Mouse (Mus musculus): ENCODE measurements around the gene Taf8.
"Not testable (repeated sequence)": the region's sequence is repeated elsewhere in the genome, so short reads cannot be mapped to it uniquely, and the experiment has no call there.

Taf8 gene

DNA sequence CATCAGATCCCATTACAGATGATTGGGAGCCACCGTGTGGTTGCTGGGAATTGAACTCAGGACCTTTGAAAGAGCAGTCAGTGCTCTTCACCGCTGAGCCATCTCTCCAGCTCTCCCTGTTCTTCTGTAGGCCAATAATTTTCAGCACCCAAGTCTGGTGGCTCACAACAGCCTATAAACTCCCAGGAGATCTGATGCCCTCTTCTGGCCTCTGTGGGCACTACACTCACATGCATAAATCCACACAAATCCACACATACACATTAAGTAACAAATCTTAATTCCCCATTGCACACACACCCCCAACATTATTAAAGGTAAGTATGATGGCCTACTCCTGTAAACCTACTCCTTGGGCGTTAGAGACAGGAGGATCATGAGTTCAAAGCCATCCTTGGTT, 14.1 kb upstream of the Taf8 start:
- no peak for DNase-seq

DNA sequence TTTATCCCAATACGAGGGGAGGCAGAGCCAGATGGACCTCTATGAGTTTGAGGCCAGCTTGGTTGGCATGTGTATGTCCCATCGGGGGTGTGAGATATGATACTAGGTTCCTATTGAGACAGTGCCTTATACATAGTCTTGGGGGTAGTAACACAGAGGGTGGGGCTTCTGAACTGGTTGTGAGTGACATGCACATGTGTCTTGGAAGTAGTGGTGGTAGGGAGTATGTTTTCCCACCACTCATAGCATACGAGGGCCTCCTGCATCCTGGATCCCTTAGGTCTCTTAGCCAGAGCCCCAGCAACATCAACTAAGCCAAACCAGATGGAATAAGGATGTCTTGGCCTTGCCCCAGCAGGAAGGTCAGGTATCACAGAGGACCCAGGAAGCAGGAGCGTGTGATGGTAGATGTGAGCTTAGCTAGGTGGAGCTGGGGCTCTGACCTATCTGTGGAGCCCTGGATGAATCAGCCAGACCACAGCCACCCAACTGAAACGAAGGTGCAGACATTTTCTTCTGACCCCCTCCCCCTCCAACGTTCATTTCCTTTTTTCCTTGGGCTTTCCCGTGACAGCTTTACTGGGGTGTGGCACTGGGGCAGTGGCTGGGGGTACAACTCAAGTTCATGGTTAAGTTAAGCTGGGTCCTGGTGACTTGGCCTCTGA, 13.2 kb upstream of the Taf8 start:
- no peak for DNase-seq

DNA sequence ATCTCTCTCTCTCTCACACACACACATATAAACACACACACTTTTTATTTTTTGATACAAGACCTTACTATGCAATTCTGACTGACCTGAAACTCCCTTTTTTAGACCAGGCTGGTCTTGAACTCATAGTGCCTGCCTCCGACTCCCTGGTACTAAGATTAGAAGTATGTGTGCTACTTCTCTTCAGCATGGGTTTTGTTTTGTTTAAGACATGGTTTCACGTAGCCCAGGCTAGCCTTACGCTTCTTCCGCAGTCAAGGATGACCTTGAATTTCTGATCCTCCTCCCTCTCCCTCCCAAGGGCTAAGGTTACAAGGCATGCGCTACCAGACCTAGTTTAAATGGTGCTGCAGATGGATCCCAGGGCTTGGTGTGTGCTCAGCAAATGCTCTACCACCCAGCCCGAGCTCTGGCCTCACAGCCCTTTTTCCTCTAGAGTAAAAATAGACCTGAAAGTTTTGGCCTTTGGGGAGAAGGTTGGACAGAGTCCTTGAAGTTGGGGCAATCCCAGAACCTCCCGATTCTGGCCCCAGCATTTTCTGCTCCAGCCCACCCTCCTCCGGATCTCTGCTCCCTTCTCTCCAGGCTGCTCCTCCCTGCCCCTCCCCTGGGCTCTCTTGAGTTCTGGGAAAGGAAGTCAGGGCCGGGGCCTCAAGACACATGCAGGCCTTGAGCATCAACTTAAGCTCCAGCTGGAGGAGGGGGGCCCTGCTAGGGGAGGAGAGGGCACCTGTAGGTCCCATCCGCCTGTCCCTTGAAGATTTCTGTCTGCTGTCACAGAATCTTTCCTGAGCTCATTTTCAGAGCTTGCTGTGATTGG, 11.1 kb upstream of the Taf8 start:
- DNase-seq = no peak

DNA sequence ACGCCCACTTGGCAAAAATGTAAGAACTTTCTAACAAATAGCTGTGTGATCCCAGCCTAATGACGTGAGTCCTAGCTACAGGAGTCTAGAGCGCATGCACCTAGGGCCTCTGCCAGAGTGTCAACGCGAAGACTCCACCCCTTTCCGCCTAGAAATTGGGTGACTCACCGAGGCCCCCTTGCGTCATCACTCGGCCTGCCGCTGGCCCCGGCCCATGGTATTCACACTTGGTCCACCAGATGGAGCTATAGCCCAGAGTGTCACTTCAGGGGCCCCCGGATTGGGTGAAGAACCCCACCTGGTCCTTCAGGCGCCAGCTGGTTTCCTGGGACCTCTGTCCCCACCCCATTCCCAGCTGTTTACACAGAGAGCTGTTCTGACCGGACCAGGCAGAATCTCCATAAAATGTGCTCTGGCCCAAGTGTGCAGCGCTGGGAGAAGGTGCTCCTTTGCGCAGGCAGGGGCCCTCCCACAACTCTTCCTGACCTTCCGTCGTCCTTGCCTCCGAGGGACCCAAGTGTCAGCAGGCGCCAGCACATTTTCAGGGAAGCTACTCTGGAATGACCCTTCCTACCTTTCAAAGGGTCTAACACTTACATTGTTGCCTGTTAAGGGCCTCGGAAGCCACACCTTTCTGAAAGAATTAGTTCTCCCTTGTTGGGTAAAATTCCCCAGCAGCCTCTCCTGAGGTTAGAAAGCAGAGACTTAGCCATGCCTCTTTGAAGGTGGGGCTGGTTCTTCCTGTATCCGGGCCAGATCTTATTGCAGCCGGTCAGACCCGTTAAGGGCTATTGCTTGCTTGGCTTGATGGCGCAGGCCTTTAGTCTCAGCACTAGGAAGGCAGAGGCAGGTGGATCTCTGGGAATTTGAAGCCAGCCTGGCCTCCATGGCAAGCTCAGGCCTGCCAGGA, 9.3 kb upstream of the Taf8 start:
- peak; percentile 99 for DNase-seq

- peak; percentile 53 for DNase-seq
Observed at GRCm38 (mm10) chr17:47509031-47509705, 7.1 kb upstream of the Taf8 start.

DNA sequence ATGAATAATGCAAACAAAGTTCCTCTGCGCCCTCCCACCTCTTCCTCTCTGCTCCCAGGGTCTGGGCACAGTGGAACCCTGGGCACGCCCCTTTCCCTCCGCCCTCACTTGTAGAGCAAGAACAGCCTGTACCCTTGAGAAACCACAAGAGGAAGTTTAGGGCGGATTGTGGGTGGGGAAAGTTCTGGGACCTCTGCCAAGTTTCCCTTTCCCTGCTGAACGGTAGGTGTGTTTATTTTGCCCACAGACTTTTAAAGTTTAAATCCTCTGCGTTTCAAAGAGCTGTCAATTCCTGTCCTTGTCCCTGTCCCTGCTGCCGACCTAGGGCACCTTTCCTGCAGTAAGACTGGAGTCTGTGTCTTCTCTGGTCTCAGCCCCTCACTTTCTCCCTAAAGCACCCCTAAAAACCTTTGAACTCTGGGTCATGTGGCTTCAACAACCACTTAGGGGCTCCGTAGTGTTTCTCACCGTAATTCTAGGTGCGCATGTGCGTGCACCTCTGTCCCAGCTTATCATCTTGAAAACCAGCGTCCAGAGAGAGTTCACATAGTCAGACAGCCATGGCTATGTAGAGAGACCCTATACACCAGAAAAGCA, 6.0 kb upstream of the Taf8 start:
- peak; percentile 100 for DNase-seq

DNA sequence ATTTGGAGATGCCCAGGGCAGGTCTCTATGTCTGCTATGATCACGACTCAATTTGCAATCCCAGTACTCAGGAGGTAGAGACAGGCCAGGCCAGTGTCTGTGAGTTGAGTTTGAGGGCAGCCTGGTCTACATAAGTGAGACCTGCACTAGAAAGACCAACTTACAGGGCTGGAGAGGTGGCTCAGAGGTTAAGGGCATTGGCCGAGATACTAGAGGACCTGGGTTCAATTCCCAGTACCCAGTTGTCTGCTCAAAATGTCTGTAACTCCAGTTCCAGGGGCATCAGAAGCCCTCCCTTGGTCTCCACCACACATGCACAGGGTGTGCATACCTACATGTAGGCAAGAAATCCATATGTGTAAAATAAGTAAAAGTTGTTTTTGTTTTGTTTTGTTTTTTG, 5.4 kb upstream of the Taf8 start:
- no peak for DNase-seq

DNA sequence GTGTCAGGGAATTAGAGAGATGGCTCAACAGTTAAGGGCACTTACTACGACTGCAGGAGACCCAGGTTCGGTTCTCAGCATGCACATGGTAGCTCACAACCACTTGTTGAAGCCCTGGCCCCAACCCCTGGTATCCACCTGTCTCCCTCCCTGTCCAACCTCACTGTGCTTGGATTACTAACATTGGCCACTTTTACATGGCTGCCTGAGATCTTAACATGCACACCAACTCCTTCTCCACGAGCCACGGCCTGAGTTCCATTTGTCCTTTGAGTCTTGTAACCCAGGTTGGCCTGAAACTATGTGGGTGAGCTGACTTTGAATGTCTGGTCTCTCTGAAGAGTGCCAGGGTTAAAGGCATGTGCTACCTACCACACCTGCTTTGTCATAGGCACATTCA, 4.6 kb upstream of the Taf8 start:
- no peak for DNase-seq

DNA sequence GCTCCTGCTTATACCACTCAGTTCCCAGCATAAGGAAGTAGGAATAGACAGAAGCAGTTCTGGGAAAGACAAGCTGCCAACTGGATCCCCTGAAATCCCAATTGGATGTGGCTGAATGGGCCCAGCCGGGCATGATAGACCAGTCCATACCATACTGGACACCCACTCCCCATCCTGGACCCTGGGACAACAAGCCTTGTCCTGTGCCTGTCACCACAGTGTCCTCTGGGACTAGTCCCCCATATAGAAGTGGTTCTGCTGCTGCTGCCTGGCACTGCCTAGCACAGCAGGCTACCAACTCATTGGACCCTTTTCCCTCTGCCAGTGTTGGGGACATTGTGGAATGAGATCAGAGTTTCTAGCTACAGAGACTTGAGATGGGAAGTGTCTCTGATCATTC, 4.0 kb upstream of the Taf8 start:
- DNase-seq = no peak

DNA sequence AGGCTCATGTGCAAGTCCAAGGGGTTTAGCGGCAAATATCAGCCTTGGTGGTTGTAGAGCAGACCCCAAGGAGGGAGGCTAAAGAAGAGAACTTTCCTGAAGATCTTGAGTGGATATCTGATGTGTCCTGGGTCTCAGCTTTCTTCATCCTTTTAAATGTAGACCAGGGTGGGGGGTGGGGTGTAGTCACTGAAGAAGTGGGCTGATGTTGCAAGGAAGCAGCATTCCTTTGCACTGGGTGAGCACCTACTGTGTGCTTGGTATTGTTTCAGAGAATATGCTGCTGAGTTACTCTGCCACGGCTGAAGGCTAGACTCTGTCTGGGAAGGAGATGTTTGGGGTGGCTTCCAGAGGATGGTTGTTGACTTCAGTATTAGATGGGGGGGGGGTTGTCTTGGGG, 3.5 kb upstream of the Taf8 start:
- DNase-seq = no peak

DNA sequence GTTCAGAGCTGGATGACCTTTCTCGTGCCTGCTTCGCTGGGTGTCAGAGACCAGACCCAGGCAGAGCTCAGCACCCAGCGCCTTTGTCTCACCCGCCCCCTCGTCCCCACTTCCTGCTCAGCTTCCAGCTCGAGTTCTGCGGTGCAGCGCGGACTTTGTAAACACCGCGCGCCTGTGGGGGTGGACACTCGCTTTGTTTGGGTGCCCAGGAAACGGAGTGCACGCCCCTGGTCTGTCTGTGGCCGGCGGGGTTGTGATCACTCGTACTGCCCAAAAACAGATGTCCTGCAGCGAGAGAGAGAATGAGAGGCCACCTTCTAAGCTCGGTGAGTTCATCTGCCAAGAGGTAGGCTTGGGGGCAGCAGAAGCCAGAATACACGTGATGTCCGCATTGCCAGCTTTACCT, 2.9 kb upstream of the Taf8 start, which contains the start of gene Ccnd3:
Gene Ccnd3, plus strand, starts transcription at position 111 of the 406 bp plus-strand sequence.
- DNase-seq = peak; percentile 97

- no peak for DNase-seq
Observed at GRCm38 (mm10) chr17:47504228-47504627, 2.1 kb upstream of the Taf8 start.

DNA sequence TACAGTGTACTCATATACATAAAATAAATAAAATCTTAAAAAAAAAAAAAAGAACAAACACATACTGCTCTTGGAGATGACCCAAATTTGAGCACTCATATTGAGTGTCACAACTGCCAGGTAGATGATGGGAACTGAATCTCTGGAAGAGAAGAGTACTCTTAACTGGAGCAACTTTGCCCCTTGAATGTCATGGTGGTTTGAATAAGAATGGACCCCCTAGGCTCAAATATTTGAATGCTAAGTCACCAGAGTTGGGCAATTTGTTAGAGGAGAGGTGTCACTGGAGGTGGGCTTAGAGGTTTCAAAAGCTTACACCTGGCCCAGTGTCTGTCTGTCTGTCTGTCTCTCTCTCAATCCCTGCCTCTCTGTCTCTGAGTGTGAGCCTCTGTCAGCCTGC, 1.6 kb upstream of the Taf8 start:
- DNase-seq = no peak

DNA sequence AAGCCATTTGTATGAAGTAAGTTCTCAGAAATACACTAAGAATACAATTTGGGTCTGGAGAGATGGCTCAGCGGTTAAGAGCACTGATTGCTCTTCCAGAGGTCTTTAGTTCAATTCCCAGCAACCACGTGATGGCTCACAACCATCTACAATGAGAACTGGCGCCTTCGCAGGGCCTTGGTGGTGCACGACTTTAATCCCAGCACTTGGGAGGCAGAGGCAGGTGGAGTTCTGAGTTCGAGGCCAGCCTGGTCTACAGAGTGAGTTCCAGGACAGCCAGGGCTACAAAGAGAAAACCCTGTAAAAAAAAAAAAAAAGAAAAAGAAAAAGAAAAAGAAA, 584 bp upstream of the Taf8 start:
- DNase-seq = not testable (repeated sequence)

- no peak for DNase-seq
Observed at GRCm38 (mm10) chr17:47501531-47501930, 561 bp downstream of the Taf8 start.

DNA sequence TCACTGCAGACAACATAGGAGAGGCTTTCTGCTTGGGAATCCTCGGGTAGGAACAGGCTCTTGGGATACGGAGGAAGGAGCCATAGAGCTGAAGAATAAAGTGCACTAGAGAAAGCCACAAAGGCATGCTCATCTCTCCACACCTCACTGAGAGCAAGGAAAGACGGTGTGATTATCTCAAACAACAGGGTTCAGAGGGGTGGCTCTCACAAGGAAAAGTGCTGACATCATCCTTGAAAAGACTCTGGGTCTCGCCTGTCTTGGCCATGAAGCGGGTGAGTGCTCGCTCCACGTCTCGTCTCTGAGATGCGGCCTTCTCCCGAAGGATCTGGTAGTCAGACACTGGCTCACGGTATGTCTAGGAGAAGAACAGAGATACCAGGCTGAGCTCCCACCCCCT, 8.0 kb downstream of the Taf8 start:
- DNase-seq = no peak

DNA sequence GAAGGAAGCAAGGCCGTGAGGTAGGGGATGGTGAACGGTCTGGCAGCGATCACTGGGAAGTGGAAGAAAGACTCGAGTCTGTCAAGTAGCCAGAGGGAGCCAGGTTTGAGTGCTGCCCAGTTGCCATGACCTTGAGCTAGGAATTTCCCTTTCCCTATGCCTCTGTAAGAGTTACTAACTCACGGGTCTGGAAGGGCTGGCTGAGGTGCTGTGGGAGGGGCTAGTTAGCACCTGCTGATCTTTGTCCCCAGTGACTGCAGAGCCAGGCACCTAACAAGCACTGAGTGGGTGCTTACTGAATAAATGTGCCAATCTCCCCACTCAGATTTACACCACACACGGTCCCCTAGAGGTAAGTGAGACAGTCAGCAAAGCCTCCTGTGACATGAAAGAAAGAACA, 8.4 kb downstream of the Taf8 start:
- no peak for DNase-seq

DNA sequence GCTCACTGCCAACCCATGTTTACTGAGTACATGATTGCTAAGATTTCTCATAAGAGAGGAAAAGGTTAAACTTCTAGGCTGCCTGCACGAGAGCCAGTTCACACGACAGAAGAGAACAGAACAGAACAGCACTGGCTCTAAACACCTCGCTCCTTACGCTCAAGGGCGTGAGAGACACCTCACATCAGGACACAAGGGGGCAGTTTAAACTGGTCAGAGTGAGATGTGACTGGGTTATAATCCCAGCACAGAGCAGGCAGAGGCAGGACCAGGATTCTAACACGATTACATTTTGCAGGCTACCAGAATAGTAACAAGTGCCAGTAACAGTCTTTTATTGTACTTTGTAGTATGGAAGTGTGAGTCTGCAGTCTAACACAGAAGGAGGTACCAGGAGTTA, 9.4 kb downstream of the Taf8 start:
- DNase-seq = no peak

DNA sequence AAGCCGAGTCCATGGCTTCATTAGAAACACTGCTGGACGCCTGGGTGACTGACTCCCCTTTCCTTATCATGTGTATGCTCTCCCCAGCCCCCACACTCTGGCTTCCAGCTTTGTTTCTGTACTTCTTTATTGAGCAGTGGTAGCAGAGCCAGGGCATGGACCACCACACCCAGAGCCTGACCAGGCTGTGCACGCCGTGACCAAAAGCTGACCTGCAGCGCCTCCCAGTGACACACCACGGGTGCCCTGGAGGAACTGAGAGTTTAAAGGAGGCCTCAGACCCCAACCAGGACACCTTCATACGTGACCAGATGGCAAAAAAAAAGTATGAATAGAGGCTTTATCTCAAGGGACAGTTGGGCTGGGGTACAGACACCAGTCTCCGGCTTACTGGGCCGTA, 11.3 kb downstream of the Taf8 start:
- no peak for DNase-seq

DNA sequence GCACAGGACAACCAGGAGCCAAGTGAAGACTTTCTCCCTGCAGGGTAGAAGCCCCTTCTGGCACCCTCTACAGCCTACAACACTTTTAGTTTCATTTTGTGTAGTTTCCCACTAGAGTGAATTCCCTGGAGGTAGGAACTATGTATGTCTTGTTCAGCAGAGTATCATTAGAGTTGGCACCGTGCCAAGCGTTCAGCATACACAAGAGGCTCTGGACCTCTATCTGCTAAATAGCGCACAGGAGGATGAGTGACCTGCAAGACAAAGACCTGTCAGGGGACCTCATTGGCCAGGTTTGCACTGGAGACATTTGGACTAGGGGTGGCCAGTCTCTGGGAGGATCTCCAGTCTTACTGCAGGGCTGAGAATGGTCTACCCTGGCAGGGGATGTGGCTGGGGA, 16.3 kb downstream of the Taf8 start:
- DNase-seq = no peak

- DNase-seq = no peak
Observed at GRCm38 (mm10) chr17:47484993-47485392, 17.1 kb downstream of the Taf8 start.

DNA sequence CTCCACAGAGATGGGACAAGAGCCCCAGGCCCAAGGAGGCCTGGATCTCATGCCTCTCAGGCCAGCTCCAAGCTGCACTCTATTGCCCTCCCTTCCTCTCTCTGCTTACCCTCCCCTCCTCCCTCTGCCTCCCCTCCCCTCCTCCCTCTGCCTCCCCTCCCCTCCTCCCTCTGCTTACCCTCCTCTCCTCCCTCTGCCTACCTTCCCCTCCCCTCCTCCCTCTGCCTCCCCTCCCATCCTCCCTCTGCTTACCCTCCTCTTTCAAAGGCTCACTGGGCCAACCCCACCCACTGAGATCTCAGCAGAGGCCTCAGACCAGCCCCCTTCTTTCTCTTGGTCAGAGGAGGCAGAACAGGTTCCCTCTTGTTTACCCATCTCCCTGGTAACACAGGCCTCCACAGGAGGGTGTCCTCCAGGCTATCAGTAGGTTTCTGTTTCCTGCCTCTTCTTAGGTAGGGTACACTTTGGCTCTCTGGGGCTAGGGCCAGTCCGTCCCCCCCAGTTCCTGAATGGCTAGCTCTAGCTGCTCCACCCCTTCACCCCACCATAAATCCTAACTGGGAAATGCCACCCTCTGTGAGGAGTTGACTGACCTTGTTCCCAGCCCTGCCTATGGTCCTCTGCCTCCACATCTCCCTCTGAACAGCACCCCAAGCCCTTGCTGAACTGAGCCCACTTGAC, 17.7 kb downstream of the Taf8 start:
- DNase-seq = peak; percentile 79

Data from lung, postnatal 36 days (tissue).